Mouse (Mus musculus): ENCODE measurements at regions not wholly inside any gene's neighbourhood (a gene's known extent, or its start where the extent isn't known, plus 50 kb on each side); places are given as distances from the start of the nearest gene placed in this dataset.

- Histone ChIP-seq H3K9ac (replicated peaks; ENCODE audit: low read length) (no peak overlapping the region), H3K27me3 (ENCODE audit: insufficient read depth, low read length) (no peaks in the 10 kb centered on the region), H3K4me1 (ENCODE audit: insufficient read depth, low read length) (no peaks in the 10 kb centered on the region), H3K9me3 (ENCODE audit: low read length) (no peaks in the 10 kb centered on the region), H3K36me3 (ENCODE audit: insufficient read depth, low read length) (no peaks in the 10 kb centered on the region), H3K4me3 (ENCODE audit: low read length) (no peak overlapping the region), H3K27ac (no peak overlapping the region), H3K4me2 (ENCODE audit: low read depth, low read length) (no peak overlapping the region)
- no peak for ATAC-seq
- no peak for TF ChIP-seq CTCF (IDR thresholded peaks at IDR 0.05; ENCODE audit: low read depth)
- no peak for DNase-seq (ENCODE audit: low spot score)
- WGBS, result 93% methylated on average over 5 of the region's 5 CpGs
Measured at GRCm38 (mm10) chr16:73754302-73754701, 657.3 kb downstream of the Robo2 start.

DNA sequence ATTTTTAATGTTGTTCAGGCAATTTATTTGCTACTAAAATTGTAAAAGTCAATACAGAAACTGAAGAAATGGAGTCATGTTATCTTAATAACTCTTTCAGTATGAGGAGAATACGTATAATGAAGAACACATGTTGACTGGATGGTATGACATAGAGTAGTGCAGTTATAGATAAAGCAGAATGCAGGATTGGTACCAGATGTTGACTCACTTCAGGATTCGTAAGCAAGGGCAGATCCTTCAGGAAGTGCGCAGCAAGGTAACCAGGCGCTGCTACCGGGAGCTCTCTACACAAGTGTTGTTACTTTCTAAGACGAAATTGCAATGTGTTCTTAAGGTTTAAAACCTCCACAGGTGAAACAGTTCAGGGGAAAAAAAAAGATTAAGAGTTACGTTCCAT, 683.3 kb downstream of the Robo2 start:
- DNase-seq (ENCODE audit: low spot score) (no peak), ATAC-seq (no peak)
- no peaks in the 10 kb centered on the region for H3K27me3 ChIP-seq (ENCODE audit: insufficient read depth, low read length)
- H3K9me3 ChIP-seq (ENCODE audit: low read length), result no peaks in the 10 kb centered on the region
- no peaks in the 10 kb centered on the region for H3K4me1 ChIP-seq (ENCODE audit: insufficient read depth, low read length)
- H3K4me2 ChIP-seq (ENCODE audit: low read depth, low read length), result no peak overlapping the region
- no peak for TF ChIP-seq CTCF (IDR thresholded peaks at IDR 0.05; ENCODE audit: low read depth)
- no peak overlapping the region for H3K27ac ChIP-seq
- WGBS, result 89% methylated on average over 7 of the region's 7 CpGs
- H3K36me3 ChIP-seq (ENCODE audit: insufficient read depth, low read length), result no peaks in the 10 kb centered on the region
- H3K4me3 ChIP-seq (ENCODE audit: low read length), result no peak overlapping the region
- no peak overlapping the region for H3K9ac ChIP-seq (replicated peaks; ENCODE audit: low read length)

GRCm38 (mm10) chr16:73719691-73720090, 691.9 kb downstream of the Robo2 start:
- ATAC-seq (no peak), DNase-seq (ENCODE audit: low spot score) (peak; percentile 44)
- no peaks in the 10 kb centered on the region for H3K4me1 ChIP-seq (ENCODE audit: insufficient read depth, low read length)
- no peak overlapping the region for H3K4me2 ChIP-seq (ENCODE audit: low read depth, low read length)
- H3K27ac ChIP-seq, result no peak overlapping the region
- no peak overlapping the region for H3K9ac ChIP-seq (replicated peaks; ENCODE audit: low read length)
- 52% methylated on average over 3 of the region's 3 CpGs for WGBS
- H3K27me3 ChIP-seq (ENCODE audit: insufficient read depth, low read length), result no peaks in the 10 kb centered on the region
- H3K36me3 ChIP-seq (ENCODE audit: insufficient read depth, low read length), result no peaks in the 10 kb centered on the region
- no peak for TF ChIP-seq CTCF (IDR thresholded peaks at IDR 0.05; ENCODE audit: low read depth)
- H3K4me3 ChIP-seq (ENCODE audit: low read length), result no peak overlapping the region
- no peaks in the 10 kb centered on the region for H3K9me3 ChIP-seq (ENCODE audit: low read length)

- no peak for TF ChIP-seq CTCF (IDR thresholded peaks at IDR 0.05; ENCODE audit: low read depth)
- H3K9me3 ChIP-seq (ENCODE audit: low read length), result no peaks in the 10 kb centered on the region
- H3K36me3 ChIP-seq (ENCODE audit: insufficient read depth, low read length), result no peaks in the 10 kb centered on the region
- no peak overlapping the region for H3K9ac ChIP-seq (replicated peaks; ENCODE audit: low read length)
- no peak overlapping the region for H3K4me3 ChIP-seq (ENCODE audit: low read length)
- no peak overlapping the region for H3K27ac ChIP-seq
- no peak for ATAC-seq
- no peaks in the 10 kb centered on the region for H3K27me3 ChIP-seq (ENCODE audit: insufficient read depth, low read length)
- H3K4me1 ChIP-seq (ENCODE audit: insufficient read depth, low read length), result no peaks in the 10 kb centered on the region
- H3K4me2 ChIP-seq (ENCODE audit: low read depth, low read length), result no peak overlapping the region
- DNase-seq (ENCODE audit: low spot score), result no peak
- WGBS, result 63% methylated on average over 5 of the region's 5 CpGs
Measured at GRCm38 (mm10) chr16:73716301-73716700, 695.3 kb downstream of the Robo2 start.

DNA sequence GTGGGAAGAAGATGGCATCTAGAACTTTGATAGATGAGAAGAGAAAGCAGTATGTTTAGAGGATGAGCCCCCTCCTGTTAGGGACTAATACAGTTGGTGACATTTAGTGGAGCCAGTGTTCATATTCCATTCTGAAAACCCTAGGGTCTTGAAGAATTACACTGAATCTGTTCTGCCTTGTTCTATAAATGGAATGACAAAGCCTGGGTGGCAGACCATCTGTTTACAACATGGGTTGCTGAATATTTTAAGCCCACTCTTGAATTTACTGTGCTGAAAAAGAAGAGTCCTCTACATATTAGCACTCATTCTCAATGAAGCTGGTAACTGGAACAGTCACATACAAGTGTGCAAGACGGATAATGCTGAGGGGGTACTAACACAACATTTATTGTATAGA, 704.6 kb downstream of the Robo2 start:
- DNase-seq (ENCODE audit: low spot score), result no peak

DNA sequence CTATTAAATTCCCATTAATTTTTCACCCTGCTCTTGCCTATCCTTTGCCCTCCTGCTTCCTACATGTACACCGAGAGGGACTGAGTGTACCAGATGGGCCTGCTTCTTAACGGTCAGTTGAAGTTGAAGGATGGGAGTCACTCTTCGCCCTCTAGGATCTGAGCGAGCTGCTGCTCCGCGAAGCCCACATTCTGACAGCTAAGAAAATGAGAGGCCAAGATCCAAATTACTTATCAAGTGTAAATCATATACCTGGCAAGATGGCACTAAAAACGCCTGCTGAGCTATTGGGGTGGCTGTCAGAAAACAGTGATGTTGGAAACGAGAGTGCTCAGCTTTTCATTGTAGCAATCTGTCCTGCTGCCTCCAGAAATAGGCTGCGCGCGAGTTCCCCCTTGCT, 722.4 kb downstream of the Robo2 start:
- no peaks in the 10 kb centered on the region for H3K9me3 ChIP-seq (ENCODE audit: low read length)
- DNase-seq (ENCODE audit: low spot score) (peak; percentile 50), ATAC-seq (peak; percentile 59; the same call in 1 of the 2 replicates)
- H3K4me2 ChIP-seq (ENCODE audit: low read depth, low read length), result 0 out of 2 replicates have a peak overlapping the region, but pooled peaks have one; percentile 10
- no peak overlapping the region for H3K9ac ChIP-seq (replicated peaks; ENCODE audit: low read length)
- H3K36me3 ChIP-seq (ENCODE audit: insufficient read depth, low read length), result no peaks in the 10 kb centered on the region
- no peaks in the 10 kb centered on the region for H3K27me3 ChIP-seq (ENCODE audit: insufficient read depth, low read length)
- WGBS, result 39% methylated on average over 11 of the region's 11 CpGs
- H3K4me3 ChIP-seq (ENCODE audit: low read length), result no peak overlapping the region
- TF ChIP-seq CTCF (IDR thresholded peaks at IDR 0.05; ENCODE audit: low read depth), result no peak
- no peaks in the 10 kb centered on the region for H3K4me1 ChIP-seq (ENCODE audit: insufficient read depth, low read length)
- no peak overlapping the region for H3K27ac ChIP-seq

More for the DNA sequence above, 704.6 kb downstream of the Robo2 start:
- no peak for TF ChIP-seq CTCF (IDR thresholded peaks at IDR 0.05; ENCODE audit: low read depth)
- H3K4me3 ChIP-seq (ENCODE audit: low read length), result no peak overlapping the region
- no peaks in the 10 kb centered on the region for H3K4me1 ChIP-seq (ENCODE audit: insufficient read depth, low read length)
- H3K27ac ChIP-seq, result no peak overlapping the region
- no peak overlapping the region for H3K4me2 ChIP-seq (ENCODE audit: low read depth, low read length)
- no peaks in the 10 kb centered on the region for H3K27me3 ChIP-seq (ENCODE audit: insufficient read depth, low read length)
- H3K36me3 ChIP-seq (ENCODE audit: insufficient read depth, low read length), result no peaks in the 10 kb centered on the region
- no peak overlapping the region for H3K9ac ChIP-seq (replicated peaks; ENCODE audit: low read length)
- no peaks in the 10 kb centered on the region for H3K9me3 ChIP-seq (ENCODE audit: low read length)
- ATAC-seq, result no peak
- WGBS, result 68% methylated on average over 1 of the region's 1 CpGs

GRCm38 (mm10) chr16:73679804-73680203, 731.8 kb downstream of the Robo2 start:
- Histone ChIP-seq H3K36me3 (ENCODE audit: insufficient read depth, low read length) (no peaks in the 10 kb centered on the region), H3K9ac (replicated peaks; ENCODE audit: low read length) (0 out of 2 replicates have a peak overlapping the region, but pooled peaks have one; percentile 6), H3K4me3 (ENCODE audit: low read length) (peak overlapping the region; percentile 0), H3K4me2 (ENCODE audit: low read depth, low read length) (peak overlapping the region; percentile 24), H3K4me1 (ENCODE audit: insufficient read depth, low read length) (no peaks in the 10 kb centered on the region), H3K27me3 (ENCODE audit: insufficient read depth, low read length) (no peaks in the 10 kb centered on the region), H3K9me3 (ENCODE audit: low read length) (no peaks in the 10 kb centered on the region), H3K27ac (no peak overlapping the region)
- WGBS, result 46% methylated on average over 10 of the region's 10 CpGs
- no peak for TF ChIP-seq CTCF (IDR thresholded peaks at IDR 0.05; ENCODE audit: low read depth)
- peak; percentile 6 for DNase-seq (ENCODE audit: low spot score)
- ATAC-seq, result 0 out of 2 replicates have a peak, but pooled peaks have one; percentile 29
